8 mouse cellular contexts compared by ENCODE assay signal in the genomic region with DNA sequence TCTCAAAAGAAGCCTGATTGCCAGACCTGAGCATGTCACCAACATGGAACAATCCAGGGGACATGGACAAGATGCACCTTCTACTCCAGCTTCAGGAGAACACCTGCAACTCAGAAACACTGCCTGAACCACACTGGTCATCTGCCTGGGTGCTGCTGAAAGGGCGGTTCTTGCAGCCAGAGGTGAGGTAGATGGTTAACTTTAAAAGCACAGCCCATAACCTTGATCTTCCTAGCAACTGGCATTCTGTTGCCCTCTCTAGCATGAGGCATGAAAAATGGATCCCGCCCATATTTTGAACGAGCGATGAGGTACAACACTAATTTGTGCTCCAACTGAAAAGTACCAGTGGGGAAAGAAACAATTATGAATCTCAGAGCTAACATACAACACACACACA. TPM values are rescaled to one million over a fixed set of nuclear protein-coding genes. Genes with fewer than 3 reads are reported as not detected.
DNase-seq lines count a peak whose midpoint lies in the region; ATAC-seq lines count a peak whose summit lies in the region.

No protein-coding gene starts in this region.

- H3K27ac ChIP-seq in heart, embryonic 10.5 days, result peak overlapping the region; percentile 99
- peak overlapping the region; percentile 59; the same call in 1 of the 2 replicates for H3K27ac ChIP-seq in embryonic facial prominence, embryonic 14.5 days (replicated peaks; ENCODE audit: low read depth, low read length)
- H3K27ac ChIP-seq in midbrain, embryonic 14.5 days (replicated peaks; ENCODE audit: low read depth, low read length), result peak overlapping the region; percentile 92

- H3K9me3 ChIP-seq in heart, embryonic 10.5 days, result no peaks in the 10 kb centered on the region
- no peaks in the 10 kb centered on the region for H3K9me3 ChIP-seq in embryonic facial prominence, embryonic 14.5 days (ENCODE audit: control insufficient read depth, low read length)
- H3K9me3 ChIP-seq in midbrain, embryonic 14.5 days (ENCODE audit: control insufficient read depth, low read length), result no peaks in the 10 kb centered on the region

- 77% methylated on average over 4 of the region's 4 CpGs for WGBS in heart, embryonic 10.5 days
- 59% methylated on average over 4 of the region's 4 CpGs for WGBS in embryonic facial prominence, embryonic 14.5 days
- 62% methylated on average over 4 of the region's 4 CpGs for WGBS in midbrain, embryonic 14.5 days

- no peak for DNase-seq in heart, embryonic 10.5 days (ENCODE audit: low spot score)
- no peak for DNase-seq in heart, postnatal 14 days
- no peak for DNase-seq in embryonic facial prominence, embryonic 14.5 days (ENCODE audit: low spot score)
- DNase-seq in kidney, adult 8-10 months, result peak; percentile 67 to 81
- no peak for DNase-seq in midbrain, embryonic 14.5 days
- DNase-seq in thymus, postnatal 0 days (ENCODE audit: low spot score), result no peak
- DNase-seq in layer of hippocampus, adult 11-12 months (ENCODE audit: low spot score), result no peak
- DNase-seq in layer of hippocampus, postnatal 14 days (ENCODE audit: low spot score in 2 of 2), result no peak

- H3K9ac ChIP-seq in embryonic facial prominence, embryonic 14.5 days (ENCODE audit: low read depth, low read length), result peak overlapping the region; percentile 36; the same call in 1 of the 2 replicates
- peak overlapping the region; percentile 46; the same call in 1 of the 2 replicates for H3K9ac ChIP-seq in midbrain, embryonic 14.5 days (replicated peaks; ENCODE audit: low read length)

- H3K4me2 ChIP-seq in embryonic facial prominence, embryonic 14.5 days (ENCODE audit: low read depth, low read length), result peak overlapping the region; percentile 42
- H3K4me2 ChIP-seq in midbrain, embryonic 14.5 days (ENCODE audit: low read length), result peak overlapping the region; percentile 81

- H3K4me3 ChIP-seq in heart, embryonic 10.5 days, result no peak overlapping the region
- H3K4me3 ChIP-seq in embryonic facial prominence, embryonic 14.5 days (ENCODE audit: low read depth, low read length), result no peak overlapping the region
- H3K4me3 ChIP-seq in midbrain, embryonic 14.5 days (replicated peaks; ENCODE audit: low read depth, low read length), result peak overlapping the region; percentile 24

- H3K27me3 ChIP-seq in heart, embryonic 10.5 days (ENCODE audit: insufficient read depth, poor library complexity, severe bottlenecking), result no peaks in the 10 kb centered on the region
- no peaks in the 10 kb centered on the region for H3K27me3 ChIP-seq in embryonic facial prominence, embryonic 14.5 days (replicated peaks; ENCODE audit: control insufficient read depth, insufficient read depth, low read length)
- no peaks in the 10 kb centered on the region for H3K27me3 ChIP-seq in midbrain, embryonic 14.5 days (ENCODE audit: control insufficient read depth, insufficient read depth, low read length)

- intact Hi-C loops in heart, postnatal 14 days (cut with DNase I), result no loop called here

- H3K4me1 ChIP-seq in heart, embryonic 10.5 days, result peaks cover 93% of the 10 kb centered on the region
- peaks cover 89% of the 10 kb centered on the region for H3K4me1 ChIP-seq in embryonic facial prominence, embryonic 14.5 days (ENCODE audit: control insufficient read depth, insufficient read depth, low read length)
- peaks cover 89% of the 10 kb centered on the region for H3K4me1 ChIP-seq in midbrain, embryonic 14.5 days (ENCODE audit: control insufficient read depth, insufficient read depth, low read length)

- H3K36me3 ChIP-seq in heart, embryonic 10.5 days, result peaks cover 40% of the 10 kb centered on the region
- peaks cover 15% of the 10 kb centered on the region for H3K36me3 ChIP-seq in embryonic facial prominence, embryonic 14.5 days (ENCODE audit: control insufficient read depth, insufficient read depth, low read length)
- H3K36me3 ChIP-seq in midbrain, embryonic 14.5 days (ENCODE audit: control insufficient read depth, insufficient read depth, low read length), result peaks cover 22% of the 10 kb centered on the region

- ATAC-seq in embryonic facial prominence, embryonic 14.5 days (ENCODE audit: low read depth), result no peak
- ATAC-seq in midbrain, embryonic 14.5 days (ENCODE audit: low FRiP score, low TSS enrichment), result no peak

RNA-seq across cellular contexts. Expression of gene Zmynd8, which starts 21.6 kb away (rescaled TPM):
- 57.1 and 58.5 TPM in 2 replicates for polyA plus RNA-seq in heart, embryonic 10.5 days (2016; fragmentation: Nextera tagmentation; extraction: Ambion mirVana)
- total RNA-seq in heart, postnatal 14 days (2021), result 10 to 100 TPM; 52.0 to 52.5 TPM
- 28.6 and 32.7 TPM in 2 replicates for polyA plus RNA-seq in embryonic facial prominence, embryonic 14.5 days (2014; fragmentation: Nextera tagmentation; extraction: Ambion mirVana)
- polyA plus RNA-seq in midbrain, embryonic 14.5 days (2014; fragmentation: Nextera tagmentation; extraction: Ambion mirVana), result 64.4 and 67.8 TPM in 2 replicates
- polyA plus RNA-seq in thymus, postnatal 0 days (2015; fragmentation: Nextera tagmentation; extraction: Ambion mirVana), result 38.8 and 46.7 TPM in 2 replicates
- total RNA-seq in layer of hippocampus, postnatal 14 days (2021), result 100 to 1,000 TPM; 138 to 143 TPM

Comparison
In these comparisons a context has a peak if more than half of its experiments do, and no peak if none do; other contexts are left out.
1. DNase-seq: peak in kidney, adult 8-10 months (2 of 2); none in heart, embryonic 10.5 days (single experiment), heart, postnatal 14 days (0 of 2), embryonic facial prominence, embryonic 14.5 days (single experiment), midbrain, embryonic 14.5 days (single experiment), thymus, postnatal 0 days (single experiment), layer of hippocampus, adult 11-12 months (single experiment) and layer of hippocampus, postnatal 14 days (0 of 2).
2. Peak in every context shown above with its lines, with median percentiles within 50 percentile points of each other: H3K27ac ChIP-seq.